Mouse (Mus musculus) ES-E14 (cell line): ENCODE results near the gene Ksr2.

Experiments
- CHD2 ChIP-seq: IDR thresholded peaks from 2 replicates; pipeline ENCODE4 v1.6.1; 2014; ENCODE audit warnings: mild to moderate bottlenecking, low read depth, low read length, inconsistent platforms
- HCFC1 ChIP-seq: IDR thresholded peaks from 2 replicates; pipeline ENCODE4 v1.6.1; 2012; ENCODE audit warnings: low read length, inconsistent platforms, borderline replicate concordance; ENCODE audit not compliant: insufficient read depth
- MAFK ChIP-seq: IDR thresholded peaks from 2 replicates; pipeline ENCODE4 v1.6.1; 2014; ENCODE audit warnings: mild to moderate bottlenecking, low read depth, low read length, inconsistent platforms; ENCODE audit not compliant: insufficient read depth
- ZC3H11A ChIP-seq: IDR thresholded peaks from 2 replicates; pipeline ENCODE4 v1.6.1; 2012; ENCODE audit warnings: low read depth, mild to moderate bottlenecking, inconsistent platforms, low read length, borderline replicate concordance
- ZNF384 ChIP-seq: IDR thresholded peaks from 2 replicates; pipeline ENCODE4 v1.6.1; 2012; ENCODE audit warnings: low read depth, low read length, inconsistent platforms

DNA sequence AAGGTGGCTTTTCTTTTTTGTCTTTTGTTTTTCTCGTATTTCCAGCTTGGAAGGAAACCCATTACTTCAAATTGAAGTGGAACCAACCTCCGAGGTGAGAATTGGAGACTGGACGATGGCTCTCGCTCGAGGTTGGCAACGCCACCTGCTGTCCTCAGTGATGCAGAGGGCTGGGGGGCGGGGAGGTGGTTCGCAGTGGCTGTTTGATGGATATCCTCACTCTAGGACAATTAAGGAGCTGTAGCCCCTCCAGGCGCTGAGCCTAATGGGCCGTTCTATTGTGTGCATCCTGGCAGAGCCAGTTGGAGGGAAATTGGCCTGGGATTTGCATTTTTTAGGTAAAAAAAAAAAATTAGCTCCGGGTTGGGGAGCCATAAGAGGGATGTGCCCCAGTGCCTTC is 292.8 kb downstream of the Ksr2 start:
- TF ChIP-seq ZNF384 (no peak), ZC3H11A (no peak), MAFK (no peak), HCFC1 (no peak), CHD2 (no peak)
